Comparison of ENCODE assay signal across 19 mouse cellular contexts in genomic region chr1:37179852-37180251, GRCm38 (mm10). TPM values are rescaled to one million over a fixed set of nuclear protein-coding genes. Genes with fewer than 3 reads are reported as not detected.
A peak's percentile ranks its signal among the peaks of the same experiment; 100 is the strongest.
DNase-seq lines count a peak whose midpoint lies in the region; ATAC-seq lines count a peak whose summit lies in the region.
"Had no signal": no experiment of that assay in that cellular context is flagged by ENCODE, and none has a peak within 500 bp of the region (broad histone marks: within the 10 kb centered on the region; RNA-seq: fewer than 3 reads in every experiment).

No protein-coding gene starts in this region.

- H3K27me3 ChIP-seq in embryonic facial prominence, embryonic 14.5 days (replicated peaks; ENCODE audit: control insufficient read depth, insufficient read depth, low read length) = no peaks in the 10 kb centered on the region
- H3K27me3 ChIP-seq in embryonic facial prominence, embryonic 10.5 days (replicated peaks; ENCODE audit: low read depth, poor library complexity, severe bottlenecking) = no peaks in the 10 kb centered on the region
- no peaks in the 10 kb centered on the region for H3K27me3 ChIP-seq in embryonic facial prominence, embryonic 15.5 days
- H3K27me3 ChIP-seq: CH12.LX had no signal

- ATAC-seq in embryonic facial prominence, embryonic 14.5 days (ENCODE audit: low read depth) = peak; percentile 60; the same call in 1 of the 2 replicates
- ATAC-seq in embryonic facial prominence, embryonic 15.5 days (ENCODE audit: insufficient number of reproducible peaks, low FRiP score, low TSS enrichment, low read depth) = peak; percentile 57; the same call in 1 of the 2 replicates
- ATAC-seq: activated CD4-positive, CD25-positive, alpha-beta regulatory T cell, adult 4 months; CD4-positive, CD25-positive, alpha-beta regulatory T cell, adult 4 months; Patski had no signal

- no peak overlapping the region for H3K27ac ChIP-seq in embryonic facial prominence, embryonic 14.5 days (replicated peaks; ENCODE audit: low read depth, low read length)
- no peak overlapping the region for H3K27ac ChIP-seq in embryonic facial prominence, embryonic 10.5 days (replicated peaks)
- no peak overlapping the region for H3K27ac ChIP-seq in embryonic facial prominence, embryonic 15.5 days (replicated peaks)

- DNase-seq in embryonic facial prominence, embryonic 14.5 days (ENCODE audit: low spot score) = no peak
- no peak for DNase-seq in embryonic facial prominence, embryonic 10.5 days (ENCODE audit: low spot score)
- DNase-seq in heart, adult 18-20 months = no peak
- DNase-seq: adrenal gland, adult 2 months; adrenal gland, adult 8-10 months; adrenal gland, postnatal 10 days; adrenal gland, postnatal 14 days; adrenal gland, postnatal 25 days; adrenal gland, postnatal 36 days; B cell, adult 2 months; cerebellum, adult 11 months; cerebellum, adult 11-12 months; cerebellum, adult 18-20 months had no signal

- no peak overlapping the region for H3K9ac ChIP-seq in embryonic facial prominence, embryonic 14.5 days (ENCODE audit: low read depth, low read length)
- H3K9ac ChIP-seq in embryonic facial prominence, embryonic 15.5 days = no peak overlapping the region

- no peaks in the 10 kb centered on the region for H3K9me3 ChIP-seq in embryonic facial prominence, embryonic 14.5 days (ENCODE audit: control insufficient read depth, low read length)
- H3K9me3 ChIP-seq in embryonic facial prominence, embryonic 10.5 days = no peaks in the 10 kb centered on the region
- no peaks in the 10 kb centered on the region for H3K9me3 ChIP-seq in embryonic facial prominence, embryonic 15.5 days (replicated peaks)
- H3K9me3 ChIP-seq: G1E had no signal

- 67% methylated on average over 5 of the region's 5 CpGs for WGBS in embryonic facial prominence, embryonic 14.5 days
- 81% methylated on average over 5 of the region's 5 CpGs for WGBS in embryonic facial prominence, embryonic 10.5 days
- WGBS in embryonic facial prominence, embryonic 15.5 days = 66% methylated on average over 5 of the region's 5 CpGs

- no peak overlapping the region for H3K4me3 ChIP-seq in embryonic facial prominence, embryonic 14.5 days (ENCODE audit: low read depth, low read length)
- no peak overlapping the region for H3K4me3 ChIP-seq in embryonic facial prominence, embryonic 10.5 days
- no peak overlapping the region for H3K4me3 ChIP-seq in embryonic facial prominence, embryonic 15.5 days (replicated peaks)

- H3K4me1 ChIP-seq in embryonic facial prominence, embryonic 14.5 days (ENCODE audit: control insufficient read depth, insufficient read depth, low read length) = peaks cover 2% of the 10 kb centered on the region; the same call in 1 of the 2 replicates
- 0 out of 2 replicates have a peak, but pooled peaks cover 1% of the 10 kb centered on the region for H3K4me1 ChIP-seq in embryonic facial prominence, embryonic 10.5 days
- no peaks in the 10 kb centered on the region for H3K4me1 ChIP-seq in embryonic facial prominence, embryonic 15.5 days

- no peaks in the 10 kb centered on the region for H3K36me3 ChIP-seq in embryonic facial prominence, embryonic 14.5 days (ENCODE audit: control insufficient read depth, insufficient read depth, low read length)
- H3K36me3 ChIP-seq in embryonic facial prominence, embryonic 10.5 days (replicated peaks) = no peaks in the 10 kb centered on the region
- H3K36me3 ChIP-seq in embryonic facial prominence, embryonic 15.5 days = no peaks in the 10 kb centered on the region
- H3K36me3 ChIP-seq: G1E had no signal

- no peak overlapping the region for H3K4me2 ChIP-seq in embryonic facial prominence, embryonic 14.5 days (ENCODE audit: low read depth, low read length)
- H3K4me2 ChIP-seq in embryonic facial prominence, embryonic 15.5 days (replicated peaks) = no peak overlapping the region

RNA-seq across cellular contexts. Expression of gene Cnga3, which starts 34.4 kb away (rescaled TPM):
- polyA plus RNA-seq in embryonic facial prominence, embryonic 14.5 days (2014; fragmentation: Nextera tagmentation; extraction: Ambion mirVana) = 0.21 and 0.22 TPM in 2 replicates
- not detected in 2 replicates for polyA plus RNA-seq in embryonic facial prominence, embryonic 10.5 days (2016; fragmentation: Nextera tagmentation; extraction: Ambion mirVana)
- 0.12 and 0.17 TPM in 2 replicates for polyA plus RNA-seq in embryonic facial prominence, embryonic 15.5 days (2015; fragmentation: Nextera tagmentation; extraction: Ambion mirVana)
- total RNA-seq in heart, adult 18-20 months (2021) = 1 to 10 TPM; 1.7 to 1.8 TPM
- polyA plus RNA-seq: activated CD4-positive, CD25-positive, alpha-beta regulatory T cell, adult 4 months; G1E; Patski had no signal
